Mouse (Mus musculus): Measurements from ENCODE around the gene Ino80b. TPM values are rescaled to one million over a fixed set of nuclear protein-coding genes. Genes with fewer than 3 reads are reported as not detected.

The Ino80b gene
- polyA plus RNA-seq, 2 experiments, result 14.7 to 35.9 TPM

- peaks cover 8% of the 10 kb centered on the region; the same call in 1 of the 2 replicates for H3K4me1 ChIP-seq (ENCODE audit: control insufficient read depth, insufficient read depth, low read length)
- no peak overlapping the region; the same call in 1 of the 2 replicates for H3K9ac ChIP-seq (ENCODE audit: low read depth, low read length, severe bottlenecking)
- H3K36me3 ChIP-seq (ENCODE audit: control insufficient read depth, insufficient read depth, low read length), result no peaks in the 10 kb centered on the region
- no peak for DNase-seq (ENCODE audit: low spot score)
- peak overlapping the region; percentile 11 for H3K4me3 ChIP-seq (replicated peaks; ENCODE audit: low read length)
- 10% methylated on average over 9 of the region's 9 CpGs for WGBS
- peak overlapping the region; percentile 25; the same call in 1 of the 2 replicates for H3K4me2 ChIP-seq (replicated peaks; ENCODE audit: low read depth, low read length, severe bottlenecking)
- ATAC-seq (ENCODE audit: low FRiP score, low read depth), result no peak
- H3K9me3 ChIP-seq (ENCODE audit: control insufficient read depth, low read length), result no peaks in the 10 kb centered on the region
- H3K27me3 ChIP-seq (ENCODE audit: control insufficient read depth, insufficient read depth, low read length), result peaks cover 60% of the 10 kb centered on the region
- no peak for TF ChIP-seq POLR2A (IDR thresholded peaks at IDR 0.05; ENCODE audit: borderline replicate concordance, extremely low read depth, insufficient read depth, insufficient read length)
- no peak overlapping the region for H3K27ac ChIP-seq (replicated peaks; ENCODE audit: low read depth, low read length)
These were observed 37.3 kb downstream of the Ino80b start for GRCm38 (mm10) chr6:83087926-83088260.

GRCm38 (mm10) chr6:83087205-83087925 lies 37.9 kb downstream of the Ino80b start:
- peak overlapping the region; percentile 25 for H3K4me2 ChIP-seq (replicated peaks; ENCODE audit: low read depth, low read length, severe bottlenecking)
- H3K4me3 ChIP-seq (replicated peaks; ENCODE audit: low read length), result peak overlapping the region; percentile 11
- 1% methylated on average over 47 of the region's 47 CpGs for WGBS
- H3K27me3 ChIP-seq (ENCODE audit: control insufficient read depth, insufficient read depth, low read length), result peaks cover 60% of the 10 kb centered on the region
- H3K9ac ChIP-seq (ENCODE audit: low read depth, low read length, severe bottlenecking), result peak overlapping the region; percentile 9; the same call in 1 of the 2 replicates
- peaks cover 8% of the 10 kb centered on the region; the same call in 1 of the 2 replicates for H3K4me1 ChIP-seq (ENCODE audit: control insufficient read depth, insufficient read depth, low read length)
- H3K36me3 ChIP-seq (ENCODE audit: control insufficient read depth, insufficient read depth, low read length), result no peaks in the 10 kb centered on the region; the same call in 1 of the 2 replicates
- no peaks in the 10 kb centered on the region for H3K9me3 ChIP-seq (ENCODE audit: control insufficient read depth, low read length)
- no peak for ATAC-seq (ENCODE audit: low FRiP score, low read depth)
- H3K27ac ChIP-seq (replicated peaks; ENCODE audit: low read depth, low read length), result no peak overlapping the region
- no peak for TF ChIP-seq POLR2A (IDR thresholded peaks at IDR 0.05; ENCODE audit: borderline replicate concordance, extremely low read depth, insufficient read depth, insufficient read length)
- no peak for DNase-seq (ENCODE audit: low spot score)

DNA sequence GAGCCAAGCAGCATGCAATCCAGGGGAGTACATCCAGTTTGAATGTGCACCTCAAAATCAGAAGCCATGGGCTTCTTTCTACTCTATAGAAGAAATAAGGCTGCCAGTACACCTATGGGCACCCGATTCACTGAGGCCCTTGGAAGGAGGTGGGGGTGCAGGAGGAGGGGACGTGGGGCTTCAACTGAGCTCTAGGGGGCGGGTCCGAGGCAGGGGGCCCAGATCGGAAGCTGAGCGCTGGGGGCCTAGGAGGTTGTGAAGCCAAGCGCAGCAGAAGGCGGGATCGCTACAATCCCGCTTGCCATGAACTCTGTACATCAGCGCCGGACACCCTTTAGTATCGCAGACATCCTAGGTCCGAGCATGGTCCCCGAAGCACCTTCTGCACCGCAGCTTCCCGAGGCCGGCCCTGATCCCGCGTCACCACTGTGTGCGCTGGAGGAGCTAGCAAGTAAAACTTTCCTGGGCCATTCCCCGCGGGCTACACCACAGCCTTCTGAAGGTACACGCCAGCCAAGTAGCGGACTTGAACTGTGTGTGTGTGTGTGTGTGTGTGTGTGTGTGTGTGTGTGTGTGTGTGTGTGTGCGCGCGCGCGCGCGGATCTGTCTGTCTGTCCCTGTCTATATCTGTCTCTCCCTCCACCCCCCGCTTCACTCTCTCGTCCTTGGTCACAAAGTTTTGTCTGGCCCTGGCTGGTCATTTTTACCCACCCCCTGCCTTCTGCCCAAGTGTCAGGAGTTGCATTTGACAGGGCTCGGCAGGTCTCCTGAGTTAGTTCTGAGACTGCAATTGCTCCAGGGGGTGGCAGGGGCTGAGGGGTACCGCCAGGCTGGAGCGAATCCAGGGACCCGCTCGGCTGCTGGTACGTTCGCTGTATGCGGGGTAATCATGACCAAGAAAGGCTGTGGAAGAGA lies 38.9 kb downstream of the Ino80b start, which contains the start of gene Lbx2:
Gene Lbx2 (plus strand): TSS at position 247 of the 915 bp plus-strand sequence.
- peak within 1 kb of the TSS; percentile 49 for H3K4me2 ChIP-seq (replicated peaks; ENCODE audit: low read depth, low read length, severe bottlenecking)
- 4% methylated on average over 42 of the region's 42 CpGs for WGBS
- DNase-seq (ENCODE audit: low spot score), result no peak
- TF ChIP-seq POLR2A (IDR thresholded peaks at IDR 0.05; ENCODE audit: borderline replicate concordance, extremely low read depth, insufficient read depth, insufficient read length), result no peak
- H3K27ac ChIP-seq (replicated peaks; ENCODE audit: low read depth, low read length), result no peak within 1 kb of the TSS
- ATAC-seq (ENCODE audit: low FRiP score, low read depth), result no peak
- peaks cover 7% of the 10 kb centered on the region; the same call in 1 of the 2 replicates for H3K36me3 ChIP-seq (ENCODE audit: control insufficient read depth, insufficient read depth, low read length)
- peaks cover 8% of the 10 kb centered on the region; the same call in 1 of the 2 replicates for H3K4me1 ChIP-seq (ENCODE audit: control insufficient read depth, insufficient read depth, low read length)
- peak within 1 kb of the TSS; percentile 9; the same call in 1 of the 2 replicates for H3K9ac ChIP-seq (ENCODE audit: low read depth, low read length, severe bottlenecking)
- H3K9me3 ChIP-seq (ENCODE audit: control insufficient read depth, low read length), result no peaks in the 10 kb centered on the region
- H3K4me3 ChIP-seq (replicated peaks; ENCODE audit: low read length), result peak within 1 kb of the TSS; percentile 29
- H3K27me3 ChIP-seq (ENCODE audit: control insufficient read depth, insufficient read depth, low read length), result peaks cover 60% of the 10 kb centered on the region

- H3K27me3 ChIP-seq (ENCODE audit: control insufficient read depth, insufficient read depth, low read length), result peaks cover 60% of the 10 kb centered on the region
- no peak overlapping the region for H3K4me3 ChIP-seq (replicated peaks; ENCODE audit: low read length)
- TF ChIP-seq POLR2A (IDR thresholded peaks at IDR 0.05; ENCODE audit: borderline replicate concordance, extremely low read depth, insufficient read depth, insufficient read length), result no peak
- H3K4me2 ChIP-seq (replicated peaks; ENCODE audit: low read depth, low read length, severe bottlenecking), result no peak overlapping the region
- ATAC-seq (ENCODE audit: low FRiP score, low read depth), result no peak
- DNase-seq (ENCODE audit: low spot score), result no peak
- H3K4me1 ChIP-seq (ENCODE audit: control insufficient read depth, insufficient read depth, low read length), result peaks cover 8% of the 10 kb centered on the region; the same call in 1 of the 2 replicates
- no peak overlapping the region for H3K27ac ChIP-seq (replicated peaks; ENCODE audit: low read depth, low read length)
- H3K9me3 ChIP-seq (ENCODE audit: control insufficient read depth, low read length), result no peaks in the 10 kb centered on the region
- WGBS, result 6% methylated on average over 6 of the region's 6 CpGs
- peaks cover 26% of the 10 kb centered on the region for H3K36me3 ChIP-seq (ENCODE audit: control insufficient read depth, insufficient read depth, low read length)
- H3K9ac ChIP-seq (ENCODE audit: low read depth, low read length, severe bottlenecking), result no peak overlapping the region
These were observed 40.8 kb downstream of the Ino80b start for GRCm38 (mm10) chr6:83084477-83084876.

DNA sequence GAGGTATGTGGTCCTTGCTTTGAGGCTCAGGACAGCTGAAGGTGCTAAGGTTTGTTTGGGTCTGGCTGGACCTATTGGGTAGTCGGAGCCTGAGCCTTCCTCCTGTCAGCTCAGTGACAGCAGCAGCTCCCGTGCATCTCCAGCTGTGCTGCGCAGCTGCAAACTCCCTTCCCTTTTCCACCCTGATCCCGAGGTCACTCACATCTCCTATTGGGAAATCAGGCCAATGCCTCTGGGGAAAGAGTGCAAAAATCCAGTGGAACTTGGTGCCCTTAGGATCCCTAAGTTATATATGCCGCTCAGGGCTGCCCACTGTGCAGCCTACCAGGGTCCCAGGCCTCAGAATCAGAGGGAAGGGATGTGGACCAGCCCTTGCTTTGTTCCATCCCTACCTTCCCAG lies 41.7 kb downstream of the Ino80b start:
- Histone ChIP-seq H3K4me2 (replicated peaks; ENCODE audit: low read depth, low read length, severe bottlenecking) (no peak overlapping the region), H3K36me3 (ENCODE audit: control insufficient read depth, insufficient read depth, low read length) (peaks cover 26% of the 10 kb centered on the region), H3K27me3 (ENCODE audit: control insufficient read depth, insufficient read depth, low read length) (peaks cover 52% of the 10 kb centered on the region), H3K27ac (replicated peaks; ENCODE audit: low read depth, low read length) (no peak overlapping the region), H3K9me3 (ENCODE audit: control insufficient read depth, low read length) (no peaks in the 10 kb centered on the region), H3K4me3 (replicated peaks; ENCODE audit: low read length) (no peak overlapping the region), H3K9ac (ENCODE audit: low read depth, low read length, severe bottlenecking) (peak overlapping the region; percentile 2; the same call in 1 of the 2 replicates), H3K4me1 (ENCODE audit: control insufficient read depth, insufficient read depth, low read length) (peaks cover 12% of the 10 kb centered on the region; the same call in 1 of the 2 replicates)
- no peak for DNase-seq (ENCODE audit: low spot score)
- no peak for ATAC-seq (ENCODE audit: low FRiP score, low read depth)
- no peak for TF ChIP-seq POLR2A (IDR thresholded peaks at IDR 0.05; ENCODE audit: borderline replicate concordance, extremely low read depth, insufficient read depth, insufficient read length)
- WGBS, result 29% methylated on average over 5 of the region's 5 CpGs

All from limb, embryonic 14.5 days (tissue).